ENCODE assay signal across 29 mouse cellular contexts in genomic region chr1:90212376-90212775, GRCm38 (mm10). TPM values are rescaled to one million over a fixed set of nuclear protein-coding genes. Genes with fewer than 3 reads are reported as not detected.
DNase-seq lines count a peak whose midpoint lies in the region; ATAC-seq lines count a peak whose summit lies in the region.
"Had no signal": no experiment of that assay in that cellular context is flagged by ENCODE, and none has a peak within 500 bp of the region (broad histone marks: within the 10 kb centered on the region; RNA-seq: fewer than 3 reads in every experiment).

No protein-coding gene starts in this region.

- H3K36me3 ChIP-seq in heart, embryonic 13.5 days: peaks cover 41% of the 10 kb centered on the region
- H3K36me3 ChIP-seq in kidney, embryonic 16.5 days (ENCODE audit: insufficient read depth, low read length): peaks cover 24% of the 10 kb centered on the region
- H3K36me3 ChIP-seq in intestine, embryonic 15.5 days: no peaks in the 10 kb centered on the region
- H3K36me3 ChIP-seq: hindbrain, embryonic 15.5 days; liver, embryonic 13.5 days had no signal

- peaks cover 54% of the 10 kb centered on the region for H3K4me1 ChIP-seq in heart, embryonic 13.5 days
- peaks cover 33% of the 10 kb centered on the region for H3K4me1 ChIP-seq in kidney, embryonic 16.5 days (ENCODE audit: insufficient read depth, low read length)
- 0 out of 2 replicates have a peak, but pooled peaks cover 7% of the 10 kb centered on the region for H3K4me1 ChIP-seq in intestine, embryonic 15.5 days (replicated peaks)

- H3K4me3 ChIP-seq in heart, embryonic 13.5 days: peak overlapping the region; percentile 64
- H3K4me3 ChIP-seq in kidney, embryonic 16.5 days (ENCODE audit: low read length): no peak overlapping the region
- no peak overlapping the region for H3K4me3 ChIP-seq in intestine, embryonic 15.5 days (replicated peaks)
- H3K4me3 ChIP-seq: embryonic facial prominence, embryonic 10.5 days; embryonic facial prominence, embryonic 15.5 days; heart, embryonic 15.5 days; hindbrain, embryonic 15.5 days; limb, embryonic 10.5 days; limb, embryonic 15.5 days; liver, embryonic 13.5 days; midbrain, embryonic 13.5 days had no signal

- no peaks in the 10 kb centered on the region for H3K9me3 ChIP-seq in heart, embryonic 13.5 days
- no peaks in the 10 kb centered on the region for H3K9me3 ChIP-seq in kidney, embryonic 16.5 days (ENCODE audit: low read length)
- no peaks in the 10 kb centered on the region for H3K9me3 ChIP-seq in intestine, embryonic 15.5 days
- H3K9me3 ChIP-seq: embryonic facial prominence, embryonic 10.5 days; embryonic facial prominence, embryonic 15.5 days; heart, embryonic 15.5 days; hindbrain, embryonic 15.5 days; limb, embryonic 10.5 days; limb, embryonic 15.5 days; liver, embryonic 13.5 days; midbrain, embryonic 13.5 days had no signal

- peak overlapping the region; percentile 70 for H3K4me2 ChIP-seq in heart, embryonic 13.5 days
- no peak overlapping the region for H3K4me2 ChIP-seq in kidney, embryonic 16.5 days (replicated peaks; ENCODE audit: low read depth, low read length)
- H3K4me2 ChIP-seq in intestine, embryonic 15.5 days (replicated peaks): no peak overlapping the region
- H3K4me2 ChIP-seq: embryonic facial prominence, embryonic 15.5 days; heart, embryonic 15.5 days; hindbrain, embryonic 15.5 days; limb, embryonic 15.5 days; liver, embryonic 13.5 days; midbrain, embryonic 13.5 days had no signal

- no peak for DNase-seq in heart, postnatal 4 days
- DNase-seq in kidney, adult 8-10 months: peak; percentile 76 to 89
- peak; percentile 68 for DNase-seq in kidney, postnatal 14 days
- DNase-seq: adrenal gland, adult 8-10 months; B cell, adult 2 months; cerebellum, adult 8-10 months; cerebellum, postnatal 25 days; heart, postnatal 36 days; layer of hippocampus, adult 9-11 months; liver, embryonic 13.5 days; lung, adult 18-20 months; lung, postnatal 10 days; thymus, postnatal 4 days had no signal

- H3K27me3 ChIP-seq in heart, embryonic 13.5 days (replicated peaks): no peaks in the 10 kb centered on the region
- no peaks in the 10 kb centered on the region for H3K27me3 ChIP-seq in kidney, embryonic 16.5 days (ENCODE audit: insufficient read depth, low read length)
- no peaks in the 10 kb centered on the region for H3K27me3 ChIP-seq in intestine, embryonic 15.5 days (replicated peaks)
- H3K27me3 ChIP-seq: embryonic facial prominence, embryonic 15.5 days; heart, embryonic 15.5 days; hindbrain, embryonic 15.5 days; limb, embryonic 15.5 days; midbrain, embryonic 13.5 days had no signal

- no peak overlapping the region for H3K9ac ChIP-seq in heart, embryonic 13.5 days
- H3K9ac ChIP-seq in kidney, embryonic 16.5 days (replicated peaks; ENCODE audit: low read length): no peak overlapping the region
- H3K9ac ChIP-seq in intestine, embryonic 15.5 days: no peak overlapping the region
- H3K9ac ChIP-seq: embryonic facial prominence, embryonic 15.5 days; heart, embryonic 15.5 days; hindbrain, embryonic 15.5 days; limb, embryonic 15.5 days; liver, embryonic 13.5 days; midbrain, embryonic 13.5 days had no signal

- H3K27ac ChIP-seq in heart, embryonic 13.5 days (replicated peaks): no peak overlapping the region
- no peak overlapping the region for H3K27ac ChIP-seq in kidney, embryonic 16.5 days (ENCODE audit: low read length)
- H3K27ac ChIP-seq in intestine, embryonic 15.5 days: no peak overlapping the region
- H3K27ac ChIP-seq: embryonic facial prominence, embryonic 10.5 days; embryonic facial prominence, embryonic 15.5 days; heart, embryonic 15.5 days; hindbrain, embryonic 15.5 days; limb, embryonic 10.5 days; limb, embryonic 15.5 days; liver, embryonic 13.5 days; macrophage had no signal

- no peak for ATAC-seq in heart, embryonic 13.5 days (ENCODE audit: extremely low read depth, insufficient number of reproducible peaks, low FRiP score, low TSS enrichment)
- no peak for ATAC-seq in kidney, embryonic 16.5 days (ENCODE audit: low FRiP score, low TSS enrichment)
- no peak for ATAC-seq in intestine, embryonic 15.5 days
- ATAC-seq: forebrain, embryonic 14.5 days; inflammation-experienced regulatory T-cells, adult 6 months; midbrain, embryonic 13.5 days had no signal

- 87% methylated on average over 6 of the region's 6 CpGs for WGBS in heart, embryonic 13.5 days
- 62% methylated on average over 6 of the region's 6 CpGs for WGBS in kidney, embryonic 16.5 days
- WGBS in intestine, embryonic 15.5 days: 98% methylated on average over 6 of the region's 6 CpGs

RNA-seq across cellular contexts. Expression of gene Ackr3, which starts 8.6 kb away (rescaled TPM):
- polyA plus RNA-seq in heart, embryonic 13.5 days (2015; fragmentation: Nextera tagmentation; extraction: Ambion mirVana): 38.3 and 38.5 TPM in 2 replicates
- total RNA-seq in heart, postnatal 4 days (2021): 10 to 100 TPM; 28.3 to 29.5 TPM
- 51.8 and 54.0 TPM in 2 replicates for polyA plus RNA-seq in kidney, embryonic 16.5 days (2015; fragmentation: Nextera tagmentation; extraction: Ambion mirVana)
- 13.0 and 13.3 TPM in 2 replicates for polyA plus RNA-seq in intestine, embryonic 15.5 days (2015; fragmentation: Nextera tagmentation; extraction: Ambion mirVana)
- total RNA-seq: megakaryocyte-erythroid progenitor cell, adult 5-6 weeks had no signal
- polyA plus RNA-seq: macrophage had no signal

RNA-seq across cellular contexts. Expression of gene Iqca, which starts 59.2 kb away (rescaled TPM):
- 0.06 and 0.33 TPM in 2 replicates for polyA plus RNA-seq in heart, embryonic 13.5 days (2015; fragmentation: Nextera tagmentation; extraction: Ambion mirVana)
- total RNA-seq in heart, postnatal 4 days (2021): not detected
- 0.34 and 0.39 TPM in 2 replicates for polyA plus RNA-seq in kidney, embryonic 16.5 days (2015; fragmentation: Nextera tagmentation; extraction: Ambion mirVana)
- 0.09 and 0.24 TPM in 2 replicates for polyA plus RNA-seq in intestine, embryonic 15.5 days (2015; fragmentation: Nextera tagmentation; extraction: Ambion mirVana)
- total RNA-seq: adrenal gland, adult 8-10 months; adrenal gland, postnatal 4 days; gastrocnemius, adult 8-10 months; heart, postnatal 36 days; megakaryocyte-erythroid progenitor cell, adult 5-6 weeks had no signal
- polyA plus RNA-seq: heart, embryonic 15.5 days; inflammation-experienced regulatory T-cells, adult 6 months; limb, embryonic 10.5 days; liver, embryonic 13.5 days; macrophage had no signal
